Mouse (Mus musculus): ENCODE measurements around the gene Prr5. TPM values are rescaled to one million over a fixed set of nuclear protein-coding genes. Genes with fewer than 3 reads are reported as not detected.

The Prr5 gene
- polyA plus RNA-seq, 1 experiment from 2014 or later = 21.0 TPM

Other genes with a start within 250 kb of the Prr5 start
- 7.4 and 9.9 TPM in 2 replicates for gene Shisal1, start 222.5 kb upstream of the Prr5 start, polyA plus RNA-seq (2016; fragmentation: Nextera tagmentation; extraction: Ambion mirVana)
- 45.8 and 47.4 TPM in 2 replicates for gene Rtl6, start 111.8 kb upstream of the Prr5 start, polyA plus RNA-seq (2016; fragmentation: Nextera tagmentation; extraction: Ambion mirVana)
- 2.6 and 4.3 TPM in 2 replicates for gene Arhgap8, start 50.4 kb downstream of the Prr5 start, polyA plus RNA-seq (2016; fragmentation: Nextera tagmentation; extraction: Ambion mirVana)
- gene Phf21b, start 186.4 kb downstream of the Prr5 start, polyA plus RNA-seq (2016; fragmentation: Nextera tagmentation; extraction: Ambion mirVana) = 20.2 and 24.5 TPM in 2 replicates